Mouse (Mus musculus): ENCODE data around the gene Psen2.

Psen2 gene

DNA sequence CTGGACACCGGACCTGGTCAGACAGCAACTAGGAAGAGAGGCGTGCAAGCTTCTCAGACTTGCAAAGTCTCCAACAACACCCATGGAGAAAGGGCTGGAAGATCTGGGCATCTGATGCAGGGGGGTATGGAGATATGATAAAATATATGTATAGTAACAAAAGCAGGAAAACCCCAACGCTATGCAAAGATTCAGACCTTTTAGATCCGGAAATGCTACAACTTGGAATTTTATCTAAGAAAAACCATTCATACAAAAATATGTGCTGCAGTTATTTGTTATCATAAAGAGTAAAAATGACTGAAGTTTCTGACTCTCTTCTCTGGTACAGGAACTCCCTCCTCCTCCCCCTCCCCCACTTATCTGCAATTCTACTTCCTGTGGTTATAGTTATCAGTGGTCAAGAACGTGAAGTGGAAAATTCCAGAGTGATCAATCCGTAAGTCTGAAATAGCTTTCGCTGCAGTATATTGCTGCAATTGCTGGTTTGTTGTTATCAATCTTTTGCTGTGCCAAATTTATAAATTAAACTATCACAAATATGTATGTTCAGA, 14.6 kb downstream of the Psen2 start:
- DNase-seq (ENCODE audit: low read depth): peak; percentile 70

DNA sequence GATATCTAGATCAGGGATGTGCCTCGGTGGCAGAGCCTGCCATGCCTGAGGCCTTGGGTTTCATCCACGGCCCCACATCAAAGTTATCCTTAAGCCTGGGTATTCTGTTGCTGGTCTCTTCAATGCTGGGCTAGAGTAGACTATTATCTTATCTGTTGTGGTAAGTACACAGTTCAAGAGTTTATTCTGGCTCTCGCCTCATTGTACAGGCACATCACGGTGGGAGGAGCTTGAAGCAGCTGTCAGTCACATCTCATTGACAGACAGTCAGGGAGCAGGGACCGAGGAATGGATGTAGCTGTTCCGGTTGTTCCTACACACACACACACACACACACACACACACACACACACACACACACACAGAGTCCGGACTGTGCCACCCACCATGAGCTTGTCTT, 15.3 kb downstream of the Psen2 start:
- no peak for DNase-seq (ENCODE audit: low read depth)

DNA sequence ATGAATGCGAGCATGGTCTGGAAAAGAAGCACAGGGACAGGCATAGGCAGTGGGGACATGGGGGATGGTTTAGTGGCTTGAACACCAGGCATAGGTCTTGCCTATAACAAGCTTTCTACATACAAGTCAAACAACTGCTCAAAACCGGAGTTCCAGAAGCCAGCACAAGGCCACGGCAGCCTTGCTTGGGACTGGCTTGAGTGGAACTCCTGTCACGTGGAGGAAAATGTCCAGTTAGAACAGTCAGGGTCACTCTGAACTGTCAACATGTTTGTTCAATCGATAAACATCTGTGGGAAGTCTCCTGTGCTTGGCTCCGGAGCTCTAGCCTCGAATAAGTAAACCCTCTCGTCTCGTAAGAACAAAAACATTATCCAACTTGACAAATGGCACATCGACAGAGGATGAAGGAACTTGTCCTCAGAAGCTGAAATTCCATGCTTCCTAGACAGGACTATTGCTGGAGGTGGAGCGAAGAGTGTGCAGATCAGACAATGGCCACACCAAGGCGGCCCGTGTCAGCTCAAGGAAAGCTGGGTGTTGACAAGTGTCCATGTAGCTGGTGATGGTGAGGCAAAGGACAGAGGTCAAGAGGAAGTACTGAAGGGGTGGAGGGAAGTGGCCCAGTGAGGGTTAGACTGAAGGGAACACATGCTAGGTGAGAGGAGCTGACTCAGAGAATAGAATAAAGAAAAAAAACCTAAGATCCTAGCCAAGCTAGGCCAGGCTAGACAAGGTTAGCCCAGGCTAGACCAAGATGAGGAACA, 17.3 kb downstream of the Psen2 start:
- DNase-seq (ENCODE audit: low read depth): no peak

DNA sequence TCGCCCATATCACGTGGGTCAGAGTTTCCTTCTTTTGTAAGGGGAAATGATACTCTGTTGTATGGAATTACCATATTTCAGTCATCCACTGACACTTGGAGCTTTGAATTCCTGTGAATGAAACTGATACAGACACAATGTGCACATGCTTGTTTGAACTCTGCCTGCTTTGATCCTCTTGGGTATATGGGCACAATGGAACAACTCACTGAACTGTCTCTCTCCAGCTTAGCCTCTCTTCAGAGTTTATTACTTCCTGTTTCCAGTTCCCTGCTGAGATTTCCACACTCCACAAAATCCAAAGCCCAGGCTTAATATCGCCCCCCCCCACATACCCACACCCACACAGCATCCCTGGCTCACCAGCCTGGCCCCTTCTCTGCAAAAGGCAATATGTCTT, 31.5 kb downstream of the Psen2 start:
- no peak for DNase-seq (ENCODE audit: low read depth)

DNA sequence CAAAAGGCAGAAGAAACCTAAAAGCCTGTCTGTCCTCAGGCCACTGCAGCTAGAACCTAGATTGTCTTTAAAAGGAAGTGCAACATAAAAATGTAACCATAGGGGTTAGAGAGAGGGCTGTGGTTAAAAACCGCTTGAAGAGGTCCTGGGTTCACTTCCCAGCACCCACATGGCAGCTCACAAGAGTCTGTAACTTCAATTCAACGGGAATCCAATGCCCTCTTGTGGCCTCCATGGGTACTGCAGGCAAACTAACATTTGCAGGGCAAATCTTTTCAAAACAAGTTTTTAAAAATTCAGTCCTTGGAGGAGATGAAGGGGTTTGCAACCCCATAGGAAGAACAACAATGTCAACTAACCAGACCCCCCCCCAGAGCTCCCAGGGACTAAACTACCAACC, 32.7 kb downstream of the Psen2 start:
- DNase-seq (ENCODE audit: low read depth): peak; percentile 68

DNA sequence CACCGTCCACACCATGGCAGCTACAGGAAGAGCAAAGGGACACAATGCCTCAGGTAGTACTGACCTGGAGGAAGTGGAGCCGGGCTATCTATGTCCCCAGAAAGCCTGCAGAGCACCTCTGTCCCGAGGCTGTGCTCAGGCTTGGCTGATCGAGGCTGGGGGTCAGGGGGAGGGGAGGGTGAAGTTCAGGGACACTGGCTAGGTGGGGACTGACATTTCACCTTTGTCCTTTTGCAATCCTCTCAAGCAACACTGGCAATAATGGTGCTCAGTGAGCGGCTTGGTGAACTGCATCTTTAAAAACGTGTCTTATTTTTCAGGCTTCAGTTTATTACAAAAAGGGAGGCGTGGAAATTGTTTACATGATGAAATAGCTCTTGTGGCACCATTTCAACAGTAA, 33.3 kb downstream of the Psen2 start:
- DNase-seq (ENCODE audit: low read depth): no peak

DNA sequence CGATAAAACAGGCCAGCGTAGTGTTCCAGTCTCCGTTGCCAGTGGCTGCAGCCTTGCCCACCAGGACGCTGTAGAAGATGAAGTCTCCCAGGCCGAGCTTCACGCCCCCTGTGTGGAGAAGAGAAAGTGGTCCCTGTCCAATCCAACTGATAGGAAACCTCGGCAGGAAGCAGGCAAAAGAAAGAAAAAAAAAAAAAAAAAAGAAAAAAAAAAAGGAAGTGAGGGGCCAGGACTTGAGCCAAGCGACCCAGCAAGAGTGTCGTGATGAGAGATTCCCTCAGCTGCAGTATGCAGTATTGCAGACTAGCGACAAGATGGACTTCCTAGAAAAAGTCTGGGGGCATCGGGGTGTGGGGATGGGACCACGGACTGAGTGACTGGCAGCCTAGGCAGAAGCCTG, 34.4 kb downstream of the Psen2 start:
- no peak for DNase-seq (ENCODE audit: low read depth)

DNA sequence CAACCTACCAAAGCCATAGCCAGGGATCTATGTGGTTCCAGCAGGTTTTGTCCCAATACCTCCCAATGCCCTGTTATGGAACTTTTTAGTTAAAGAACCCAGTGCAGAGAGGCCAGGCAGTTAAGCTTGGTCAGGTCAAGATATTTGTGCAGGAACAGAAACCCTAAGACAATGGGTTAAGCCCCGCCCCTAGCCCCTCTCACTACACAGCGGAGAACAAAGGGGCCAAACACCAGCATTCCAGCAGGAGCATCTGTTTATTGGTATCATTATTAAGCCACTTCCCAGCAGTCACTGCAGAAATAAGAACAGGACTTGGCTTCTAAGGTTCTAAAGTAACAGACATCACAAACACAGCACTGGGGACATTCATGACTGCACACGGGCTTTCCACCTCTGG, 36.5 kb downstream of the Psen2 start:
- DNase-seq (ENCODE audit: low read depth): no peak

DNA sequence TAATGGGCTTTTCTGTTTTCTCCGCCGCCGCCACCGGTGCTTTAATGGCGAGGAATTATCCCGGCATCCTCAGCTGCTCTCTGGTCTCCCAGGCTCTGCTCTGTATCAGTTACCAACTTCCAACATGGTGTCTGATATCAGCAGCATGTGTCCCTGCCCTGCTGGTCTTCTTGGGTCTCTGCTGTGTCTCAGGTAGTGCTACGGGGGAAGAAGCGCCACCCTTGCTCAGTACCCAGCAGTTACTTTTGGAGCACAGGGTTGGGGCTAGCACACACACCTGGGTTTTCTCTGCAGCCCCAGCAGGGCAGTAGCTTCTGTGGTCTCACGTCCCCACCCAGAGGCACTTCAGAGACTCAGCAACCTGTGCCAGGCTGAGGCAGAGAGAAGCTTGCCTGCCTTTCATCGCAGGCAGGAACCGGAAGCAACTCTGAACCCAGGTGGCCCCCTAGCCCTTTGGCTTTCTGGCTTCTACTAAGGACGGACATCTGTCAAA, 37.0 kb downstream of the Psen2 start:
- no peak for DNase-seq (ENCODE audit: low read depth)

DNA sequence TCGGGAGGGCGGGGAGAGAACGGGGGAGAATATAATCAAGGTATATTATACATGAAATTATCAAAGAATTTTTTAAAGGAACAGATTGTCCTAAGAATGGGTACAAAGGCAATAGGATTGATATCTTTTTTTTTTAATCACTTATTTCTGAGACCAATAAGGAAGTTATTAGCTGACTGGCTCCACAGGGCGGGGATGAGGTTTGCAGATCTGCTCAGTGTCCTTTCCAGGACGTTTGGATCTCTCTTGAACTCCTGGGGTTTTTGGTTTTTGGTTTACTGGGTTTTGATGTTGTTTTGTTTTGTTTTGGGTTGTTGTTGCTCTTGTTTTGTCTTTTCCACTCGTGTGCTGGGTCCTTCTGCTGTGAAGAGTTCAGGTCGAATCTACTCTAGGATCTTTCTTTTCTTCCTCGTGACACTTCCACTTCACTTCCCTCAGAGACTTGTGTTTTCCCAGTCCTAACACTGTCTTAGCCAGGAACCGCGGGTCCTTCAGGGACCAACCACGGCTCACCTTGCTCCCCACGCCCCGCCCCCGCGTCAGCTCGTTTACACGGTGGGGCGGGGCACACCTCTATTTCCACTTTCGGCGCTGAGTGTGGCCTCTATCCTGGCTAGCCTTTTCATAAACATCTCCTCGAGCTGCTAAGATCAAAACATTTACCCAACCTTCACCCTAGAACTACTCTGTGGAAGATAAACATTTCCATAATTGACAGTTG, 37.6 kb downstream of the Psen2 start:
- DNase-seq (ENCODE audit: low read depth): no peak

DNA sequence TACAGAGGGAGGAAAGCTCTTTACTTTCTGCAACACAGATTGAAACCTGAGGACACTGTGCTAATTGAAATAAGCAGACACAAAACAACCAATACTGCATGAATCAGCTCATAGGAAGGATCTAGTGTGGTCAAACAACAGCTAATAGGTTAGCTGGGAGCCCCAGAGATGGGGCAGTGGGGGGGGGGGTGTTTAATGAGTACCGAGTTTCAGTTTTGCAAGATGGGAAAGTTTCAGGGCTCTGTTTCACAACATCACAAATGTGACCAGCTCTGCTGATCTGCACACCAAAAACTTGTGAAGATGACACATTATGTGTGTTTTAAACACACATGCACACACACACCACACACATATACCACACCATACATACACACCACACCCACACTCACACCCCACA, 41.2 kb downstream of the Psen2 start:
- peak; percentile 44 for DNase-seq (ENCODE audit: low read depth)

DNA sequence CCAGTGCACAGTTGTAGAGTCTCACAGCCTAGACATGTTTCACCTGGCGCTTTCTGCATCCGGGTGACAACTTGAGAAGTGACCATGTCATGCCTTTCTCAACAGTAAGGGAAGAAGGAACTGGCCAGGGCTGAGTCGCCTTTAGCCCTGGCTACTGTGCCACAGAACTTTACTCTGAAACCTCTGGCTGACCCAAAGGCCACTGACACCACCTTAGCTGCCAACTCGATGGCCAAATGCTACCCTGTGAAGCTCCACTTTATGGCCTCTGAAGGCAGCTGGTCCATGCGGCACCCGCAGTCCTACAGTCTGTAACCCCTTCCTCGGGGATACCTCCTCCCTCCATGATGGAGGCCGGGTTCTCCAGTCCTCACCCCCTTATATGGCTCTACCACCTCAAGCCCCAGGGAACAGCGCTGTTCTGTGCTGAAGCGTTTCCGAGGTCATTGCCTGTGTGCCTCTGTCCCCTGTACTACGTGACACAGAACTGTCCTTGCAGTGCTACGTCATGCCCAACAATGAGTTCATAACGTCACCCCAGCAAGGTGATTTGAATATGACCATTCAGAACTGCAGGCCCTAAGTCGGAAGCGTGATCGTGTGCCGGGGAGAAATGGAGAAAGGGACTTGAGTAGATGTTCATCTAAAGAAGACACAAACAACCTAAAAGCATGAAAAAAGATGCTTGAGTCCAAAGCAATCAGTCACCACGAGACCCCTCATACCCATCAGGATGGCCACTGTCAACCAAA, 42.3 kb downstream of the Psen2 start:
- DNase-seq (ENCODE audit: low read depth): no peak

DNA sequence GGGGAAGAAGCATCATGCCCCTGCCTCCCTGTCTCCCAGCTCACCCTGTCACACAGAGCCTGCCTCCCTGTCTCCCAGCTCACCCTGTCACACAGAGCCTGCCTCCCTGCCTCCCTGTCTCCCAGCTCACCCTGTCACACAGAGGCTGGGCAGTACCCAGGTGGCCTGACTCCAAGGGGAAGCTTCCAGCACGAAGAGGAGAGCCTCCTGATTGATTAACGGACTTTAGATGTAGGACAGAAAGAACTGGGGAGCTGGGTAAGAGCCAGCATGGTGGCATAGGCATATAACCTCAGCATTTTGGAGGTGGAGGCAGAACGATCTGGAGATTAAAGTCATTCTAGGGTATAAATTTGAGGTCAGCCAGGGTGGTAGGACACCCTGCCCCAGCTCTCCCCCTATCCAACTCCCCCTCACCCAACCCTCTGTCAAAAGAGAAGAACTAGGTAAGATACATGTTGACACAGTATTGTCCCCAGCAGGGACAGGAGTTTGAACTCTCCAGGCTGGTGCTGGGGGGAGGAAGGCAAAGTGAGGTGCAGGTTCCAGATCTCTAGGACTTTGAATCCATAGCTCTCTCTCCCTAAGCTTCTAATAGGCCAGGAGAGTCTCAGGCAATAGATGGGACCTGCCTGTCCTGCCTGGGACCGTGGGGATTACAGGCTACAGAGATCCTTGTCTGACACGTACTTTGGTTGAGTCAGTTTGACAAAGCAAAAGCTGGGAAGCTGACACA, 46.5 kb downstream of the Psen2 start:
- DNase-seq (ENCODE audit: low read depth): no peak

DNA sequence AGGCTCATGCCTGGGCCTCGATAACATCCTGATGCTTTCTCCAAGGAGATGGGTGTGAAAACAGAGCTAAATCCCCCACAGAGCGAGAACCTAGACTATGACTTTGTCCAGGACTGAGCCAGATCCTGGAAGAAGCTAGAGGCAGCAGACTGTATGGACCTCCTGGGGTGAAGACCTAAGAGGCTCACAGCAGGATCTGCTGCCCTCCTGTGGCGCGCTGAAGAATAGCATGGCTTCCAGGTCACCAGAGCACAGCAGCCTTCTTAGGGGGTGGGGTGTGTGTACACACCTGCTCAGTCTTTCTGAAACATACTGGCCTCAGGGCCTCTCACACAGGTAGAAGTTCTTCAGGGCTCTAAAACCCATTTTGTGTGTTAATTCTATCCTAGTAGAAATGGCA, 48.2 kb downstream of the Psen2 start:
- DNase-seq (ENCODE audit: low read depth): peak; percentile 77

DNA sequence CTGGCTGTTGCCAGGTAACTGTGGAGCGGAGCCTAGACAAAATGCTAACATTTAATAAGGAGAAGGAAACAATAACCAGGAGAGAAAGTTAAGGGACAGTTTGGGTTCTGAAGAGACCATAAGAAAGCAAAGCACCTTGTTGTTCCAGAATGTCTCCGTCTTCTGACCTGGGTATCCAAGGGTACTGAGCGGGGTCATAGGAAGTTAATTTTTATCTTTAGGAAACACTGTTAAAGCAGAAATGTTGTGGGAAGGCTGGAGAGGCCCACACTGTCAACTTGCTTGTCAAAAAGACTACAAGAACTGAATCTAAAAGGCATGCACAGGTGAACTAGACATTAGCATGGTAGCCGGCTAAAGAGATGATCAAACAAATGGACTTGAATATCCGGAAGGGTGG, 50.3 kb downstream of the Psen2 start:
- DNase-seq (ENCODE audit: low read depth): no peak

DNA sequence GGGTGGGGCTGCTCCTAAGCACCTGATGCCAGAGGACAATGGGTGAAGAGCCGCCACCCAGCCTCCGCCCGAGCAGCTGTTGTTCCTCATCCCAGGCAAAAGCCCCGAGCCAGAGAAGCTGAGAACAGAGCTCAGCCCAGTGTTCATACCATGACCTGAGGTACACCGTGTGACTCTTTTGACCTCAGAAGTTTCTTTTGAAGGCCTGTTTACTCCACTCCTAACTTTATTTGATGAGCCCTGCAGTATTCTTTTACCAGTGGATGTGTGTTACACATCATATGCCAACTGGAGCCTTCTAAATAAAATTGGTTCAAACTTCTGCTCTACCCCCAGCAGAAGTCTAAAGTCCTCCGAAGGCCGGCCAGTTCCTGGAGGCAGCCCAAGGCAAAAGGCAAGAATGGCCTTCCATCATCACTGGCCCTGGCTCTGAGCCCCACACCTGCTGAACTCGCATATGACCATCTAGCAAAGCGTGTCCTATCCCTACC, 52.4 kb downstream of the Psen2 start:
- DNase-seq (ENCODE audit: low read depth): no peak

DNA sequence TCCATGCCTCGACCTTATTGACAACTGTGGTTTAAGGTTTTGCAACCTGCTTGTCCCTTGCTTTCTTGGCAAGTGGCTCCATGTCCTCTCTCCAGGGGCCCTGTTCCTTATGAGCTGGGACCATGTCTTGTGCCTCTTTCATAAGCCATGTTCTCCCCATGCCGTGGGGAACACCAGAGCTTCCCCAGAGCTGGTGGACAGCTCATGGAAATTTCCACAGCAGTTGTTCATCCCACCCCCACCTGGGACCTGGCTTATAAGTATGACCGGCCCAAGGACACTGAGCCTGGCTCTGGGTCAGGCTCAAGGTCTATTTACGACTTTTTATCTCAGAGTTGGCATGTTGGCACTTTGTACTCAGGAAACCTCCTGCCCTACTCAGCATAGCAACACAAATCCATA, 53.2 kb downstream of the Psen2 start:
- no peak for DNase-seq (ENCODE audit: low read depth)

DNA sequence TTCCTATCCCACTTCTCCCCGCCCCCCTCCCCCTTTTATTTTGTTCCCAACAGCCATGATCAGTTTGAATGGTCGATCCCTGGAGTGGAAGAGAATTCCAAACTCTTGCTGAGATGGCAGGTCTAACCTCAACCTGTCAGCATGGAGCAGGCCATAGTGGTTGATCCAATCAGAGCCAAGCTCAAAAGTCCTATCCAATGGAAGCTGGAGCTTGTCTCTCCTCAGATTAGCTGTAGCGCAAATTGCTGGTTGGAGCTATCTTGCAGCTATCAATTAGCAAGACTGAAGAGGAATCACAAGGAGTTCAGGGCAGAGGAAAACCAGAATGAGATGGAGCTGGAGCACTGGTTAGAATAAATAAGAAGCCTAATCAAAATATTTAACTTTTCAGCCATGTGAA, 54.9 kb downstream of the Psen2 start:
- no peak for DNase-seq (ENCODE audit: low read depth)

DNA sequence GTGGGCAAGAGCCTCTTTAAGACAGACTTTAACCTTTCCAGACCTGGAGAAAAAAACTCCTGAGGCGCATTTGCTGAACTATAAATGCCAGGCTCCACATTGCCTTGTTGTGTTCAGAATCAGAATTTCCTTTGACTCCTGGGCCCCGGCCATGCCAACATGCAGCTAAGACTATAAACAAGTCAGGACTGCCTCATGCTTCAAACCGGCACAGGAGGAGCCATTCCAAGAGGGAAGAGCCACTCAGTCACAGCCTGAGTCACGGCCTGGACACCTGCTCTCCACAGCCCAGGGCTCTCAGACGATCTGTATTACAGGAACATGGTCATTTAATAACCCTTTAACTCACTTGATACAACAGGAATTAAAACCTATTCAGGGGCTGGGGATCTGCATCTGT, 62.5 kb downstream of the Psen2 start:
- DNase-seq (ENCODE audit: low read depth): no peak

DNA sequence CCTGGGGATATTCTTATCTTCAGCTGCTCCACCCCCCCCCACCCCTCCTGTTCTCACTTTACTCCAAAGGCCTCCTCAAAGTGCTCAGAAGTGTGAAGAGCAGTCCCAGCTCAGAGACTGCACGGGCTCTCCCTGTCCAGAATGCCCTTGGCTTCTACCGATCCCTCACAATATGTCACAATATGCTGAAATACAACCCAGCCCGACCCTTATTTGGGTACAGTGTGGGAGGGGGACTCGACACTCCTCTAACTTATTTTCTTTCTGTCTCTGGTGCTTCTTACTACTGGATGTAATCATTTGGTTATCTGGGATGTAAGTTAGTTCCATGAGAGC, 63.6 kb downstream of the Psen2 start:
- no peak for DNase-seq (ENCODE audit: low read depth)

DNA sequence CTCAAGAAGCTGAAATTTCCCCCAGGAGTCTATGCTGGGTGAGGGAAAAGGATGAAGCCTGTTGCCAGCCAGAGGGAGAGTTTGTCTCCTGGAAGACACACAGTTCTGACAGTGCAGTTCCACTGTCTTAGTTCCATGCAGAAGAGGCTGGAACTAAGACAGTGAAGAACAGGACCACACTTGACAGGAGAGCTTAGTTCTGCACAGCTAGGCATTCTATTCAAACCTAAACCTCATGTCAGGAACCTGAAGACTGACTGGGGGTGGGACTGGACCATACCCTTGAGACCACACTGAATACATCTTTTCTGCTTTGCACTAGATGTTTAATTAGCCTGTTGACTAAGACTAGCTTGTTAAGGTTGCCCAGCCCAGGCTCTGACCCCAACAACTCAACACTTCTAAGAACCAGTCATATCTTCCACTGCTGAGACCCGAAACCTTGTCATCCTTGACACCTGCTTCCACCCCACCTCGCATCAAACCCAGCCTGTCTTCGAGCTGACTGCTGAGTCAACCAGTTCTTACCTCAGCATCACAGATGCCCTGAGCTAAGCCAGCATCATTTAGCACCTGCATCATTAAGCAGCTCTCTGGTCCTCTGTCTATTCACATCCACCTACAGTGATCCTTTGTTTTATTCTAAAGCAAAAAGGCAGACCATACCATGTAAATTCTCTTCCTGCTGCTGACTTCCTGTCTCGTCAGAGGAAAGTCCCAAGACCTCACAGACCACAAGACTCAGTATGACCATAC, 64.1 kb downstream of the Psen2 start, which contains the start of gene Coq8a:
Gene Coq8a, minus strand, starts transcription at position 644 of the 756 bp plus-strand sequence.
- DNase-seq (ENCODE audit: low read depth): peak; percentile 40

Data from 416B (cell line).